7 mouse cellular contexts compared by ENCODE assay signal in the genomic region with DNA sequence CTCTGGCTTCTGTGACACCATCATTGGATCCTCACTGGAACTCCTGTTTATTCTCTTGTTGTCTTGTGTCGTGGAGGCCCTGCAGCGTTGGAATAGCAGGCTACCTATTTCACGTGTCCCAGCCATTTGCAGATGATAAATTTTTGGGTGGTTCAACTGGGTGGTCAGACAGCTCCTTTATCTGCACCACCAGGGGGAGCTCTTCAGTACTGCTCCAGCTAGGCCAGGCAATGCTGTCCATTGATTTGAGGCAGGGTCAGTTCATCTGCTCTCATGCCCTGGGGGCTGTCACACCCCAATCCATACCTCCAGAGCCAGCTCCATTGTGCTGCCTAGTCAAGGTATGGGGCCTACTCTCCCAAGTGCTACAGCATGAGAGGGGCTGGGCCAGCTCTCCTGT. TPM values are rescaled to one million over a fixed set of nuclear protein-coding genes. Genes with fewer than 3 reads are reported as not detected.
DNase-seq lines count a peak whose midpoint lies in the region; ATAC-seq and TF ChIP-seq lines count a peak whose summit lies in the region.

No protein-coding gene starts in this region.

- no peak for ATAC-seq in liver, postnatal 0 days
- ATAC-seq in megakaryocyte, adult 5-6 weeks (ENCODE audit: poor library complexity, severe bottlenecking): no peak

- no peaks in the 10 kb centered on the region for H3K4me1 ChIP-seq in cortical plate, adult 2 months (ENCODE audit: control insufficient read depth, insufficient read depth, low read length)
- no peaks in the 10 kb centered on the region for H3K4me1 ChIP-seq in liver, postnatal 0 days (ENCODE audit: insufficient read depth)

- peak; percentile 23 for DNase-seq in left cerebral cortex, postnatal 4 days
- DNase-seq in left cerebral cortex, postnatal 25 days (ENCODE audit: low spot score in 2 of 2): no peak
- DNase-seq in NIH3T3 (ENCODE audit: low read depth): peak; percentile 54
- DNase-seq in liver, postnatal 0 days: no peak
- DNase-seq in right cerebral cortex, postnatal 4 days: no peak

- no peak for TF ChIP-seq EP300 in liver, postnatal 0 days (IDR thresholded peaks at IDR 0.05; ENCODE audit: low read depth)

- peak; percentile 34; the same call in 1 of the 2 replicates for TF ChIP-seq CTCF in cortical plate, adult 2 months (IDR thresholded peaks at IDR 0.05; ENCODE audit: extremely low read depth, insufficient read depth, low read length)
- TF ChIP-seq CTCF in liver, postnatal 0 days (IDR thresholded peaks at IDR 0.05; ENCODE audit: low read depth): peak; percentile 54

- no peak overlapping the region for H3K4me2 ChIP-seq in liver, postnatal 0 days (ENCODE audit: low read depth, low read length)

- H3K9me3 ChIP-seq in liver, postnatal 0 days (ENCODE audit: low read length): no peaks in the 10 kb centered on the region

- H3K27ac ChIP-seq in cortical plate, adult 2 months (ENCODE audit: insufficient read depth, low read length): no peak overlapping the region
- no peak overlapping the region for H3K27ac ChIP-seq in liver, postnatal 0 days (ENCODE audit: low read depth)

- intact Hi-C loops in left cerebral cortex, postnatal 4 days (cut with DNase I): no loop called here
- intact Hi-C loops in left cerebral cortex, postnatal 25 days (cut with DNase I): no loop called here

- TF ChIP-seq POLR2A in cortical plate, adult 2 months (IDR thresholded peaks at IDR 0.05; ENCODE audit: extremely low read depth, insufficient read depth, low read length): no peak

- H3K4me3 ChIP-seq in cortical plate, adult 2 months (ENCODE audit: insufficient read depth, low read length): no peak overlapping the region
- H3K4me3 ChIP-seq in liver, postnatal 0 days (ENCODE audit: low read depth, low read length): no peak overlapping the region

- no peaks in the 10 kb centered on the region for H3K36me3 ChIP-seq in liver, postnatal 0 days (replicated peaks; ENCODE audit: insufficient read depth, low read length)

- WGBS in liver, postnatal 0 days (ENCODE audit: insufficient replicate concordance): 69% methylated on average over 3 of the region's 3 CpGs

- H3K9ac ChIP-seq in liver, postnatal 0 days (replicated peaks): no peak overlapping the region

- H3K27me3 ChIP-seq in liver, postnatal 0 days (ENCODE audit: insufficient read depth, low read length): no peaks in the 10 kb centered on the region

RNA-seq across cellular contexts. Expression of gene Slc4a4, which starts 24.5 kb away (rescaled TPM):
- total RNA-seq in left cerebral cortex, postnatal 4 days (2021): 10 to 100 TPM; 52.0 to 60.8 TPM
- 100 to 1,000 TPM in 1 of 2 experiments, 10 to 100 TPM in 1; 85.9 to 133 TPM for total RNA-seq in left cerebral cortex, postnatal 25 days (2021)
- polyA plus RNA-seq in cortical plate, adult 2 months (2012; rRNA removed): 48.1 and 53.7 TPM in 2 replicates
- polyA plus RNA-seq in liver, postnatal 0 days (2015; fragmentation: Nextera tagmentation; extraction: Ambion mirVana): 3.3 and 4.1 TPM in 2 replicates
- not detected in 2 replicates for total RNA-seq in megakaryocyte, adult 5-6 weeks (2015)
- not detected in 2 replicates for total RNA-seq in megakaryocyte, adult 5-6 weeks (2017)

Comparison
In these comparisons a context has a peak if more than half of its experiments do, and no peak if none do; other contexts are left out.
1. DNase-seq: peak in left cerebral cortex, postnatal 4 days (single experiment) and NIH3T3 (single experiment); none in left cerebral cortex, postnatal 25 days (0 of 2), liver, postnatal 0 days (single experiment) and right cerebral cortex, postnatal 4 days (single experiment).
2. RNA of gene Slc4a4, which starts 24.5 kb away (total RNA-seq): 85.9 to 133 TPM in left cerebral cortex, postnatal 25 days and 52.0 to 60.8 TPM in left cerebral cortex, postnatal 4 days; not detected in megakaryocyte, adult 5-6 weeks; every median in the first group is over 10 times any median in the second.